Mouse (Mus musculus) liver, adult 2 months (tissue): ENCODE measurements around the gene Mei1. TPM values are rescaled to one million over a fixed set of nuclear protein-coding genes. Genes with fewer than 3 reads are reported as not detected.

Experiments used
- DNase-seq: peaks from one replicate; pipeline ENCODE4 v3.0.0-alpha.2; 2011; ENCODE audit warnings: low read depth, low spot score; ENCODE audit errors: extremely low read depth
- H3K27ac ChIP-seq: fragments of 200-500 bp; replicated peaks from 2 replicates; pipeline ENCODE4 v1.5.1; 2012; ENCODE audit warnings: low read depth, mild to moderate bottlenecking, control low read depth, inconsistent platforms, low read length; ENCODE audit not compliant: insufficient read depth
- H3K27me3 ChIP-seq: fragments of 200-500 bp; 2 replicates; pipeline ENCODE4 v1.6.1; 2012; ENCODE audit warnings: mild to moderate bottlenecking, moderate library complexity, low read length, inconsistent platforms; ENCODE audit not compliant: control insufficient read depth, insufficient read depth
- H3K36me3 ChIP-seq: fragments of 200-500 bp; 2 replicates; pipeline ENCODE4 v1.6.1; 2012; ENCODE audit warnings: low read length, inconsistent platforms; ENCODE audit not compliant: control insufficient read depth, insufficient read depth
- H3K4me1 ChIP-seq: fragments of 200-500 bp; 2 replicates; pipeline ENCODE4 v1.6.1; 2011; ENCODE audit warnings: low read length; ENCODE audit not compliant: control insufficient read depth, insufficient read depth
- H3K4me3 ChIP-seq: fragments of 200-500 bp; 2 replicates; pipeline ENCODE4 v1.5.1; 2011; ENCODE audit warnings: low read depth, mild to moderate bottlenecking, control low read depth, low read length, moderate library complexity; ENCODE audit not compliant: insufficient read depth
- H3K79me2 ChIP-seq: fragments of 200-500 bp; 2 replicates; pipeline ENCODE4 v1.6.1; 2012; ENCODE audit warnings: inconsistent platforms, mild to moderate bottlenecking, low read length, moderate library complexity; ENCODE audit not compliant: control insufficient read depth, insufficient read depth
- H3K9ac ChIP-seq: fragments of 200-500 bp; 2 replicates; pipeline ENCODE4 v1.6.1; 2012; ENCODE audit warnings: low read depth, mild to moderate bottlenecking, control low read depth, inconsistent platforms, low read length
- CTCF ChIP-seq: fragments of 200-500 bp; IDR thresholded peaks from 2 replicates; pipeline ENCODE4 v1.5.1; 2011; ENCODE audit warnings: low read depth, low read length, control low read depth
- POLR2A ChIP-seq: fragments of 200-500 bp; IDR thresholded peaks from 2 replicates; pipeline ENCODE4 v1.6.1; 2011; ENCODE audit warnings: low read length, control low read depth; ENCODE audit not compliant: insufficient read depth; ENCODE audit errors: extremely low read depth
- WGBS: fragments of 180-500 bp; shearing (Covaris S2); methylation state at CpG from one replicate; pipeline ENCODE4 v1.1.7; 2018; 5-methylcytosine and 5-hydroxymethylcytosine counted together
- polyA plus RNA-seq: library from polyadenylated mRNA; depleted of rRNA; stranded (reverse); fragments of >200 nt; gene quantifications from 2 replicates; pipeline ENCODE4 v1.2.3, GENCODE M21; 2012
- total RNA-seq: library from RNA; depleted of rRNA; stranded (reverse); fragments of >200 nt; gene quantifications from 2 replicates; pipeline ENCODE4 v1.2.3, GENCODE M21; 2014

Mei1 gene
- total and polyA plus RNA-seq, 2 experiments: not detected

DNA sequence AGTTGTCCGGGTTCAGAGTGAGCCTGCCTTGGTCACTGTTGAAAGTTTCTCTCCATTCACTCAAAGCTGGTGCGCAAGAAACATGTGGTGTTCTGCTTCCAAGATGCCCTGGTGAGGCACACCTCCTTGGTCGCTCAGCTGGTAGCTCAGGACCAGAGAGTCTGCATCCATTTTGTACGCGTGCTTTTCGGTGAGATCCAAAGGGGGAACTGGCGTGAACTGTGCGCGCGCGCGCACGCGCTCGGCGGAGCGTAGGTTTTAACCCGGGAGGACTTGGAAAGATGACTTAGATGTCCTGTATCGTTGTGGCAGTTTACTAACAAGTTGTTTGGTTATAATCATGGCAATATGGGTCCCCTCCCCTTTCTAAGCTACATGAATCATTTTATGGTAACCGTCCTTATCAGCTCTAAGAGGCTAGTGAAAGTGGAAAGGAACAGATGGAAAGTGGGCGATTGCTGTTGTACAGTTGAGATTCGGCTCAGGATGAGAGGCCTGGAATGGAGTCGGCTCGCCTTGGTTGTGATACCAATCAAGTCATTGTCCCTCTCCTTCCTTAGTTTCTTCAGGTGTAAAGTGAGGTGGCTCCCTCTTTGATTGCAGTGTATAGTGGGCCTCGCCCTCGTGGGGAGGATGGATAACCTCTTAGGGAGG lies 2.1 kb downstream of the Mei1 start:
- Histone ChIP-seq H3K4me1 (no peaks in the 10 kb centered on the region), H3K9ac (no peak overlapping the region), H3K27me3 (peaks cover 10% of the 10 kb centered on the region), H3K27ac (no peak overlapping the region), H3K4me3 (no peak overlapping the region), H3K79me2 (no peaks in the 10 kb centered on the region), H3K36me3 (no peaks in the 10 kb centered on the region)
- 88% methylated on average over 26 of the region's 26 CpGs for WGBS
- TF ChIP-seq POLR2A (no peak), CTCF (no peak)
- no peak for DNase-seq

DNA sequence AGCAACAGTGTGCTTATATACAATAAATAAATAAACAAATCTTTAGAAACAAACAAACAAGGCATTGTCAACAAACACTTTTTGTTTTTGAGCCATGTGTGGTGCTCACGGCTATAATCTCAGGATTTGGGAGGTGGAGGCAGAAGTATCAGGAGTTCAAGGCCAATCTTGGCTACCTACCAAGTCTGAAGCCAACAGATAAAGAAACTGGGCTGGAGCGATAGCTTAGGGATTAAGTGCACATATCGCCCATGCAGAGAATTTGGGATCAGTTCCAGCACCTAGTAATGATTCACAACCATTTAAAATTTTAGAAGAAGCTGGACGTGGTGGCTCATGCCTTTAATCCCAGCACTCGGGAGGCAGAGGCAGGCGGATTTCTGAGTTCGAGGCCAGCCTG lies 3.7 kb downstream of the Mei1 start:
- H3K4me1 ChIP-seq: no peaks in the 10 kb centered on the region
- no peaks in the 10 kb centered on the region for H3K36me3 ChIP-seq
- WGBS: 55% methylated on average over 7 of the region's 7 CpGs
- H3K27me3 ChIP-seq: peaks cover 10% of the 10 kb centered on the region
- no peak overlapping the region for H3K27ac ChIP-seq
- H3K79me2 ChIP-seq: no peaks in the 10 kb centered on the region
- no peak overlapping the region for H3K4me3 ChIP-seq
- DNase-seq: peak; percentile 2
- H3K9ac ChIP-seq: no peak overlapping the region
- TF ChIP-seq CTCF (no peak), POLR2A (no peak)

- 57% methylated on average over 10 of the region's 10 CpGs for WGBS
- no peaks in the 10 kb centered on the region for H3K36me3 ChIP-seq
- no peak for TF ChIP-seq POLR2A
- TF ChIP-seq CTCF: no peak
- no peak overlapping the region for H3K9ac ChIP-seq
- no peak overlapping the region for H3K27ac ChIP-seq
- H3K4me3 ChIP-seq: no peak overlapping the region
- no peaks in the 10 kb centered on the region for H3K4me1 ChIP-seq
- no peak for DNase-seq
- no peaks in the 10 kb centered on the region for H3K79me2 ChIP-seq
- no peaks in the 10 kb centered on the region for H3K27me3 ChIP-seq
These were observed 10.1 kb downstream of the Mei1 start for GRCm38 (mm10) chr15:82079883-82080282.

GRCm38 (mm10) chr15:82081161-82081560 lies 11.4 kb downstream of the Mei1 start:
- Histone ChIP-seq H3K79me2 (no peaks in the 10 kb centered on the region), H3K9ac (no peak overlapping the region), H3K27ac (no peak overlapping the region), H3K27me3 (no peaks in the 10 kb centered on the region), H3K36me3 (no peaks in the 10 kb centered on the region), H3K4me1 (no peaks in the 10 kb centered on the region), H3K4me3 (no peak overlapping the region)
- no peak for DNase-seq
- WGBS: 30% methylated on average over 7 of the region's 7 CpGs
- TF ChIP-seq POLR2A: no peak
- peak; percentile 40; the same call in 1 of the 2 replicates for TF ChIP-seq CTCF

DNA sequence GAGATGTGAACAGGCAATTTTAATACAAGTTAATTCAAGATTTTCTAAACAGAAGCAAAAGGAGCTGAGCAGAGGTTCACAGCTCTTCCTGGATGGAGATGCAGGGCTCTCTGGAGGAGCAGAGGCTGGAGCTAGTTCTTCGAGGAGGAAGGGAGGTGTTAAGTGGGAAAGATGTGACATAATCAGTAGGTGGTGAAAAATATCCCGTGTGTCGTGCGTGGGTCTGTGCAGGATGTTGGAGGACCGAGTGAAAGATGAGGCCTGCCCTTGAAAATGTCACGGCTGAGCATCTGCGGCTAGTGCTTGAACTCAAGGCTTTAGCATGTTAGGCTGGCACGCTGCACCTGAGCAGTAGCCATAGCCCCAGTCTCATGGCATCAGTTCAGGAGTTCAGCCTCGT lies 15.8 kb downstream of the Mei1 start:
- Histone ChIP-seq H3K4me1 (no peaks in the 10 kb centered on the region), H3K27ac (no peak overlapping the region), H3K27me3 (no peaks in the 10 kb centered on the region), H3K9ac (no peak overlapping the region), H3K4me3 (no peak overlapping the region), H3K36me3 (no peaks in the 10 kb centered on the region), H3K79me2 (no peaks in the 10 kb centered on the region)
- no peak for TF ChIP-seq POLR2A
- no peak for TF ChIP-seq CTCF
- no peak for DNase-seq
- WGBS: 81% methylated on average over 9 of the region's 9 CpGs

- TF ChIP-seq POLR2A (no peak), CTCF (no peak)
- Histone ChIP-seq H3K27me3 (no peaks in the 10 kb centered on the region), H3K27ac (no peak overlapping the region), H3K79me2 (no peaks in the 10 kb centered on the region), H3K4me3 (no peak overlapping the region), H3K36me3 (no peaks in the 10 kb centered on the region), H3K9ac (no peak overlapping the region), H3K4me1 (no peaks in the 10 kb centered on the region)
- DNase-seq: no peak
- 82% methylated on average over 12 of the region's 12 CpGs for WGBS
These were observed 16.3 kb downstream of the Mei1 start for GRCm38 (mm10) chr15:82086131-82086530.
